Mouse (Mus musculus) ES-E14 (cell line): ENCODE data around the gene Cish.

Source experiments
- CHD2 ChIP-seq: IDR thresholded peaks from 2 replicates; pipeline ENCODE4 v1.6.1; 2014; ENCODE audit warnings: mild to moderate bottlenecking, low read depth, low read length, inconsistent platforms
- HCFC1 ChIP-seq: IDR thresholded peaks from 2 replicates; pipeline ENCODE4 v1.6.1; 2012; ENCODE audit warnings: low read length, inconsistent platforms, borderline replicate concordance; ENCODE audit not compliant: insufficient read depth
- MAFK ChIP-seq: IDR thresholded peaks from 2 replicates; pipeline ENCODE4 v1.6.1; 2014; ENCODE audit warnings: mild to moderate bottlenecking, low read depth, low read length, inconsistent platforms; ENCODE audit not compliant: insufficient read depth
- ZC3H11A ChIP-seq: IDR thresholded peaks from 2 replicates; pipeline ENCODE4 v1.6.1; 2012; ENCODE audit warnings: low read depth, mild to moderate bottlenecking, inconsistent platforms, low read length, borderline replicate concordance
- ZNF384 ChIP-seq: IDR thresholded peaks from 2 replicates; pipeline ENCODE4 v1.6.1; 2012; ENCODE audit warnings: low read depth, low read length, inconsistent platforms

- no peak for TF ChIP-seq HCFC1
- TF ChIP-seq ZC3H11A: no peak
- no peak for TF ChIP-seq MAFK
- TF ChIP-seq ZNF384: no peak
- no peak for TF ChIP-seq CHD2
Measured at GRCm38 (mm10) chr9:107299783-107300182, 4.0 kb downstream of the Cish start.
